Mouse (Mus musculus): ENCODE results near the gene Fnbp1.
A peak's percentile ranks its signal among the peaks of the same experiment; 100 is the strongest.

Fnbp1 gene

DNA sequence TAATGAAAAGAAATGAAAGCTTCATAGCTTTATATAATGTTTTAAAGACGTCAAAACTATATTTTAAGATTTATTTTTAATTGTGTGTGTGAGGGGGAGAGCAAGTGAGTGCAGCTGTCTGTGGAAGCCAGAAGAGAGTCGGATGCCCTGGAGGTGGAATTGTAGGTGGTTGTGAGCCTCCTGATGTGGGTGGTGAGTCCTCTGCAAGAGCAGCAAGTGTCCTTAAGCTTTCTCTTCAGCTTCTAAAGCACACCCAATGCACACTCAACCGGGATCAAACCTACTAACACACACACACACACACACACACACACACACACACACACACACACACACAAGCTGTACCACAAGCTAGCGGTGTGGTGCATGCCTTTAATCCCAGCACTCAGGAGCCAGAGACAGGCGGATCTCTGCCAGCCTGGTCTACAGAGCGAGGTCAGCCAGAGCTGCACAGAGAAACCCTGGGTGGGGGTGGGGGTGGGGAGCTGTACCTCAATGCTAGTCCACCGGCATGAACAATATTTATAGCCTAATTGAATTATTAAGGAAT lies 74.0 kb downstream of the Fnbp1 start:
- DNase-seq (ENCODE audit: low spot score): no peak

DNA sequence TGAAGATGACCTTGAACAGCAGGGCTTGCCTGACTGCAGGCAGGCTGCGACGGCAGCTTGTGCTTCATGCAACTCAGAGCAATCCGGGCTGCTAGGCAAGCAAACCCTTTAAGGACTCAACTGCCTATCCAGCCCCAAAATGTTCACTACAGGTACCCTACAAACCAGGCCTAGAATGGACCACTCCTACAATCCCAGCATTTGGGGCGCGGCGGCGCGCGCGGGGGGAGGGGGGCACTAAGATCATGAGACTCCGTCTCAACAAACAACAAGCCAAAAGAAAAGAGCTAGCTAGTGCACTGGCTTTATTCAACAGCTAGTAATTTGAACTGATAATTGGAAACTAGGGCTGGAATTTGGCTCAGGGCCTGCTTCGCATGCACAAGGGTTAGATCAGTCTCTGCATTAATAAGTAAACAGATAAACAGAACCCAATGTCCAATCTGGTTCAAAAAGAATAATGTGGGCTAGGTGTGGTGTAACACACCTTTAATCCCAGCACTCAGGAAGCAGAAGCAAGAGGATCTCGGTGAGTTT lies 74.7 kb downstream of the Fnbp1 start:
- DNase-seq (ENCODE audit: low spot score): no peak

DNA sequence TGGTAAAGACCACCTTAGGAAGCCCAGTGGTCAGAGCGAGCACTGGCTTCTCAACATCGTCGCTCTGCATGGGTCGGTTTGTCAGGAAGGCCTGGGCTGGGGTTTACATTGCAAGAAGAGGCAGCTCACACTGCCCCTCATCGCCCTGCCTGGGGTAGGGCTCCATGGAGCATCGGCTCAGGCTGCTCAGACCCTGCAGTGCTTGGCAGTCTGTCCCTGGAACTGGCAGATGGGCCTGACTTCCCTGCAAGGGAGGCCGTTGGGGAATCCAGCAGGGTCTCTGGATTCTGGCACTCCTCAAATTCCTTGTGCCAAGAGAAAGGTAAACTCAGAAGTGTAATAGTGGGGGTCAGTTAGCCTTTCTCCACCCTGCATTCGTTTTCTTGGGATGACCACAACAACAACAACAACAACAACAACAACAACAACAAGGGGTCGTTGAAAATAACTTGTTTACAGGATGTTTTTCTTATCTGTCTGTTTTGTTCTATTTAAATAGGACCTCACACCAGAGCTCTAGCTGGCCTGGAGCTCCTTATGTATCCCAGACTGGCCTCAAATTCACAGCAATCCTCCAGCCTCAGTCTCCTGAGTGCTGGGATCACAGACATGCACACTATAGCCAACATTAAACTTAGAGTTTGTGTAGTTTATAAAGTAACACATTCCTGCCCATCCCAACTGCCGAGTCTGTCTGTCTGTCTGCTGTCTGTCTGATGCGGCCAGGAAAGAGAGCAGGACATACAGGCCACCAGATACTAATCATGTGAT lies 75.6 kb downstream of the Fnbp1 start:
- no peak for DNase-seq (ENCODE audit: low spot score)

DNA sequence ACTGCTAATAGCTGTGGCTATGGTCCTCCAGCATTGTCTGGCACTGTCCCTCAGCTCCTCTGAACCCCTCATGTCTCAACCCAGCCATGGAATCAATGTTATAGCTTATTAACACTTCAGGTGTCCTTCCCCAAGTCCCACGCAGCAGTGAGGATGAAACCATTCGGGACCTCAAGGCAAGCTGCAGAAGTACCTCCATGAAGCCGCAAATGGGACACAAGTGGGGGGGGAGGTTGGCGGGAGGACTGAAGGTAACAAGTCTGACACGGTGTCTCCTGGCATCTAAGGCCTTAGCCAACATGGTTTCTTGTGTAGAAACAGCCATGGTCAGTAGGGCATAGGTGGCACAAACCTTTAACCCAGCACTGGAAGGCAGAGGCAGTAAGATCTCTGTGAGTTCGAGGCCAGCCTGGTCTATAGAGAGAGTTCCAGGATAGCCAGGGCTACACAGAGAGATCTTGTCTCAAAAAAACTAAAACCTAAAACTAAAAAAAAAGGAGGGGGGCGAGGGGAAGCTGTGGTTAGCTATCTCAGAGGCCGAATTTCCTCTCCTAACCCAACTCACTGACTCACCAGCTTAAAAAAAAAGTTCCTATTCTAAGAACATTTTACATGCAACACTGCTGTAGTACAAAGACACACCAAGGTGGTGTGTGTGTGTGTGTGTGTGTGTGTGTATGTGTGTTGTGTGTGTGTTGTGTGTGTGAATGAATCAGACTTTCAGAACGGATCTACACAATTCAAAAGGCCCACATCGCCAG lies 79.8 kb downstream of the Fnbp1 start:
- DNase-seq (ENCODE audit: low spot score): no peak

DNA sequence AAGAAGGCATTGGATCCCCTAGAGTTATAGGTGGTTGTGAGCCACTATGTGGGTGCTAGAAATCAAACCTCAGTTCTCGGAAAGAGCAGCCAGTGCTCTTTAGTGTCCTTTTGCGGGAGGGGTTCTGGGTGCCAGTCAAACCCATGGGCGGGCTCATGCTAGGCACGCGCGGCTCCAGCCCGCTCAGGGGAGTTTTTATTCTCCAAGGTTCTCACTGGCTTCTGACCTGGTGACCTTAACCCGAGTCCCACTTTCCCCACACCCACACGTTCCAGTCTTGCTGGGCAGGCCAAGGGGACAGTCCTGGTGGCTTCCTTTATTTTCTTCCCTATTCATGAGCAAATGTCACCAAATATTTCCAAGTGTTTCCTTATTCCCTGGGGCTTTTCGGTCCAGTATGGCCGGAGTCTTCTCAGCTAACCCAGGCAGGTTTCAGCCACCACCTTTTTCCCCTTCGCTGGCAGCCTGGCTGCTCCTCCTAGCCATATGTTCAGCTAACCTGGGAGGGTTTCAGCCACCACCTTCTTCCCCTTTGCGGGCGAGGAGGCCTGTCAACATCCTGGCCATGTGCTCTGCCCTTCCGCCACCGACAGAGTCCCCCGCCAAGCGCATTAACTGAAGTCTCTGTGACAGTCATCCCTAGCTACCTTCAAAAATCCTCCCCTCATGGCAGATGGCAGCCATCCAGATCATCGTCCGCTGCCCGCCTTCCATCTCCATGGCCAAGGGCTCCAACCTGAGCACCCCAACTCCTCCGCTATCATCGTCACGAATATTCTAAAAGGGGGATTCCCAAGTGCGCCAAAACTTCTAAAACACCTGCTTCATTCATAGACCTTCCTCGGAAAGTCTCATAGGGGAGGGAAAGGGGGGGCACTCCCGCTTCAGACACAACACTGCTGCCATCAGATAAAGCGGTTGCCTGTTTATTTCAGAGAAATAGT lies 80.7 kb downstream of the Fnbp1 start:
- DNase-seq (ENCODE audit: low spot score): peak; percentile 57

DNA sequence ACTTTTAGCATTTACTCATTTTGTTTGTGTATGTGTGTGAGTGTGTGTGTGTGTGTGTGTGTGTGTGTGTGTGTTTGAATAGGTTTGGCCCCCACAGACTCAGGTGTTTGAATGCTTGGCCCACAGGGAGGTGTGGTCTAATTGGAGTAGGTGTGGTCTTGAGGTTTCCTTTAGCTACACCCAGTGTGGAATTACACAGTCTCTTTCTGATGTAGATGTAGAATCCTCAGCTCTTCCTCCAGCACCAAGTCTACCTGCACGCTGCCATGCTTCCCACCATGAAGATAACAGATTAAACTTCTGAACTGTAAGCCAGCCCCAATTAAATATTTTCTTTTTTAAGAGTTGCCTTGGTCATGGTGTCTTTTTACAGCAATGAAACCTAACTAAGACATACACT lies 81.5 kb downstream of the Fnbp1 start:
- no peak for DNase-seq (ENCODE audit: low spot score)

DNA sequence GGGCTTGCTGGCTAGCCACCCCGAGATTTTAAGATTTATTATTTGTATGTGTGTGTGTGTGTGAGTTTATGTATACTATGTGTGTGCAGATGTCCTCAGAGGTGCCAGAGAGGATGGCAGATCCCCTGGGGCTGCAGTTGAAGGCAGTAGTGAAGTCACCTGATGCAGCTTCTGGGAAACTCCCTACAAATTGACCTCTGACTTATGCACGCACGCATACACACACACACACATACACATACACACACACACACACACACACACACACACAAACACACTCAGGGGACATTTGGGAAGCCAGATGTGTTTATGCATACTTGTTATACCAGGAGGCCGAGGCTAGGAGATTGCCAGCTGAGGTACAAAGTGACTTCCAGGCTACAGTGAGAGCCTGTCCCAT lies 83.4 kb downstream of the Fnbp1 start:
- DNase-seq (ENCODE audit: low spot score): no peak

DNA sequence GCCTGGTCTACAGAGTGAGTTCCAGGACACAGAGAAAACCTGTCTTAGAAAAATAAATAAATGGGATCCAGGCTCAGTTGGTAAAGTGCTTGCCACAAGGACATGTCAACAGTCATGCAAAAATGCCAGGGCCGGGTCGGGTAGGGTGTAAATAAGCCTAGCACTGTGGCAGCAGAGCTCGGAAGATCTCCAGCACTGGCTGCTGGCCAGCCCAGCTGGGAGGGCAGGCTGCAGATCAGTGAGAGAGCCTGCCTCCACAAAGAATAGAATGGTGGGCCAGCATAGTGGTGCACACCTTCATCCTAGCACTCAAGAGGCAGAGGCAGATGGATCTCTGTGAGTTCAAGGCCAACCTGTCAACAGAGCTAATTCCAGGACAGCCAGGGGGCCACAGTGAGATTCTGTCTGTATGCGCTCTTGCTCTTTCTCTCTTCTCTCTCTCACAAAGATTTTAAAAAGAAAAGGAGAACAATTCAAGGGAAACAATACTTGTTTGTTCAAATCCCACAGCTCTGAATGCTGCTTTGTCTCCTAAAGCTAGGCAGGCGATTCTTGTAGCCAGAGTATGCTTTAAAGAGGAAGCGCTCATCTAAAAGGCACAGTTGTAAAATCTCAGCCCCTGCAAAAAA lies 84.1 kb downstream of the Fnbp1 start:
- no peak for DNase-seq (ENCODE audit: low spot score)

DNA sequence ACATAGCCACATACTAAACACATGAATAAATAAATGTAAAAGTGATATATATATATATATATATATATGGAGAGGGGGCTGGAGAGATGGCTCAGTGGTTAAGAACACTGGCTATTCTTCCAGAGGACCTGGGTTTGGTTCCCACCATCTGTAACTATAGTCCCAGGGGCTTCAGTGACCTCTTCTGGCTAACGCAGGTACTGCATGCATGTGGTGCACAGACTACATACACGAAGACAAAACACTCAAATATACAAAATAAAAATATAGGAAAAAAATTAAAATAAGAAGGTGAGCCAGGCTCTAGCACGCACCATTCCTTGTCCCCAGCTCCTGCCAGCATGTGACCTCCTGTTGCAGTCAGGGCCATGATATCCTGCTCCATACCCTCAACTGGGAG lies 85.7 kb downstream of the Fnbp1 start:
- no peak for DNase-seq (ENCODE audit: low spot score)

DNA sequence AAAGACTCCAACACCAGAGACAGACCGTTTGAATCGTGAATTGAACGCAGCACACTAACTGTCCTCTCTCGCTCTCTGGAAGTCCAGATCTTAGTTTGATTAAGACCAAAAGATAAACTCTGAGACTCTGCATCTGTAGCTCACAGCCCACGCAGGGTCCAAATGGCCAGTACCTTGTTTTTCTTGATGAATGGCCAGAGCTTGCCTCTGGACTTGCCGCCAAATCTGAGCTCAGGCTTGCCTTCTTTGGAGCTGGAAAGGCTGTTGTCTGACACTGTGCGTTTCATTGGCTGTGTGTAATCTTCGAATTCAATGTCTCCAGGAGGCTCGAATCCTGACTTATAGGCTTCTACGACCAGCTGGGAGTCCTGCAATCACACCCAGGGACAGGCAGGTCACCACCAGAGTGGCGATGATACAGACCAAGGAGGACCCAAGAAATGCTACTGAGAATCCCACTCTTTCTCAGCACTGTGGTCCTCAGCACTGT lies 87.9 kb downstream of the Fnbp1 start:
- DNase-seq (ENCODE audit: low spot score): no peak

DNA sequence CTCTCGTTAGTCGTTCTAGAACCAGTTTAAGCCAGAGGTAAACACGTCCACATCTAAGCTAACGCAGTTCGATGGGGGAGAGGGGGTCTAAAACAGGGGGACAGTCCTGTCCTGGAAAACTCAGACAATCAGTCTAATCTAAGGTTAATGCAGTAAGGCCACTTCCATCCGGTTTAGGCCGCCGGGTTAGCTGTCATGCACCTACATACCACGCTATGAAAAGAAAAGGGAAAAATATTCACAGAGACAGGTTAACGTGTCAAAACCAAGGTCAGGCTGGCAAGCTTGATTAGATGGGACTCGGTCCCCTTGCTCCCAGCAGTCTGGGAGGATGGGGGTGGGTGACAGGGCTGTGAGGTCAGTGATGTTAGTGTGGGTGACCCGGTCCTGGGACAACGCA lies 88.4 kb downstream of the Fnbp1 start:
- no peak for DNase-seq (ENCODE audit: low spot score)

DNA sequence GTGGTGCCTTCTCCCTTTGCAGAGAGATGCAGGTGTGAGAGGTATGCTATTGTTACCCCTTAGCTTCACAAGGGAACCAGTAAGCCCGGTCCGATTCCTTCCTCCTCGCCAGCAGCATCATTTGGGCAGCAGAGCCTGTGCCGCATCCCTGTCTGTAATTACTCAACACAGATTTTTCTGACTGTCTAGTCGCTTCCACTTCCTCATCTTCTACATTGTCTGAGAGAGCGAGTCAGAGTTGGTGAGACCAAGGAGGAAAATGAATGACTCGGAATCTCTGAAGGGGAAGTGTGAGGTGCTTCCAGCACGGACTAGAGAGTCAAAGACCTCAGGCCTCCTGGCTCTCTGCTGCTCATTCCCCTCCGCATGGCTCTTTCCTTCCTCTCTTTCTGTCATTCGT lies 89.4 kb downstream of the Fnbp1 start:
- DNase-seq (ENCODE audit: low spot score): no peak

DNA sequence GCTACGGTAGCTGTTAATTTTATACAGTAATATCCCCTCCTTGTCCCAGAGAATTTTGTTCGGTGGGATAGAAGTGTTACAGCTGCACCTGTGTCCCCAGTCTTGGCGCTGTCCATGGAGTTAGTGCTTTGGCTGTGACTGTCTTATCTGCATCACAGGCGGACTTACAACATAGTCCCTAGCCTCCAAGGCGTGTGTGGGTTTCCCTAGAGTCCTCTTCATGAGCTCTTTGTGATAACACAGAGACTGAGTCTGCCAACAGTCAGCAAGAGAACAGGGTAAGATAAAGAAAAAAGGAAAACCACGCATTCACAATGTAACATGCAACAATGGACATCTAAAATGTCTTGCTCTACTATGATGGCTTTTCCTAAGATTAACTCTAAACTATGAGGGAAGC lies 93.8 kb downstream of the Fnbp1 start:
- no peak for DNase-seq (ENCODE audit: low spot score)

DNA sequence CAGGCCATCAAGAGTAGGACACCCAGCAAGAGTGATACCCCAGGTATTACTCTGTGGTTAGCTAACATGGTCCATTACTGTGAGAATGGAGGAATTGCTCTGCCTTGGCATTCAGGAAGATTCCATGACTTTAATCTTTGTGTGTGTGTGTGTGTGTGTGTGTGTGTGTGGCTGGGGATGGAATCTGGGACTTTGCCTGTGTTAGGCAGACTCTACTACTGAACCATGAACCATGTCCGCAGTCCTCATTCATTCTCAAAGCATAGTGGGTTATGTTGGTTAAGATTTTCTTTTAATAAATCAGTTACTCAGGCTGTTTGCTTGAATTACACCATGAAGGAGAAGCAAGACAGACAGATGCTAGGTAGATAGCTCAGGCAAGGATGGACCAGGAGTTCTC lies 98.0 kb downstream of the Fnbp1 start:
- DNase-seq (ENCODE audit: low spot score): no peak

DNA sequence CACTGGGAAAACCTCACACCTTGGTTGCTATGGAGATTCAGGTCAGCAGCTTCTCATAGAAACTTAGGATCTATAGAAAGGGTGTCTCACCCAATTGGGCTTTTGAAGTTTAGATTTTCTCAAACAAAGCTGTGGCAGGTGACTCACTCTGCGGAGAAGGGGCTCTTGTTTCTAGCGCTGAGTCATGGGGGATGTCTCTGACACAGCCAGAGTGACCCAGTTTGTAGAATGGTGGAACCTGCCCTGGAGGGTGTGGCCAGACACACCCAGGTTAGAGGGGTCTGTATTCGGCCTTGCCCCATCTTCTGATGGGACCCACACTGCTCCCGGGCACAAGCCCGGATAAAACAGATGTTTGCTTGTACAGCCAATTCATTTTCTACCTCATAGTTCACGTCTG lies 98.9 kb downstream of the Fnbp1 start:
- DNase-seq (ENCODE audit: low spot score): no peak

DNA sequence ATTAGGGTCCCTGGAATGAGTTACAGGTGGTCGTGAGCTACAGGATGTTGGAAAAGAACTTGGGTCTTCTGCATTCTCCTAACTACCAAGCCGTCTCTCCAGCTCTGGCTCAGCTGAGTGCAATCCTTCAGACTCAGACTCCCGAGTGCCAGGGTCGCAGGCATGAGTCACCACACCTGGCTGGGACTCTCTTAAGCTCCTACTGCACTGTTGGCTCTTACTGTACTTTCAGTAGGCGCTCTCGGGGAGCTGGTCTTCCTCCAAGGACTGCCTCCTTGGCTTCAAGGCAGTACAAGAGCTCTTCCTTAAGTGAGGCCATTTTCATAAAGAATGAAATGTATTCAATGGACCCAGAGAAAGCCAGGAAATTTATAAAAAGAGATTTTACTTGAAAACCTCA lies 100.4 kb downstream of the Fnbp1 start:
- DNase-seq (ENCODE audit: low spot score): no peak

DNA sequence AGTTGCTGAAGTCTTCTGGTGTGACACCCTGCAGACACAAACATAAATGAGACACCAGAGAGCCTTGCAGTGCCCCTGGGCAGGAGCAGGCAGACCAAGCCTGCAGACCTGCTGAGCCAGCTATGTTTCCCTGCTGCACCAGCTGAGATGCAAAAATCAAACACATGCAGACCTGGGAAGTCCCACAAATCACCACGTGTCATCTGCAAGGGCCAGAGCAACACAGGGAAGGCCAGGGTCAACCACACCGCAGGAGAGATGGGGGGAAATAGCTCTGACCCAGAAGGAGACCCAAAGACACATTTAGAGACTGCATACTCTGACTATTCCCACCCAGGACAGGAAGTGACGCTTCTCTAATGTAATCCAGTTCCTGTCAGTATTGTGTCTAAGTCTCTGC lies 101.3 kb downstream of the Fnbp1 start:
- DNase-seq (ENCODE audit: low spot score): no peak

DNA sequence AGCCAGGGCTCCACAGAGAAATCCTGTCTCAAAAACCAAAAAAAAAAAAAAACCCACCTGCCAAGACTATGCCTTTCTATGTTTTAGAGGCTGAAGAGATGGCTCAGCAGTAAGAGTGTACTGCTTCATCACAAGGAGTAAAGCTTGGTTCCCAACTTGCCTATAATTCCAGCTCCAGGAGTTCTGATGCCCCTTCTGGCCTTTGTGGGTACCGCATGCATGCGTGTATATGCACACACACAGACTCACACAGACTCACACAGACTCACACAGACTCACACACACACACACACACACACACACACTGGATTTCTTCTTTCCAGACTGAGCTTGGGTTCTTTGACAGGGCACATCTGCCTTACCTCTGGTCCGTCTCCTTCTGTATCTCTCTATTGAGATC lies 101.8 kb downstream of the Fnbp1 start:
- DNase-seq (ENCODE audit: low spot score): no peak

DNA sequence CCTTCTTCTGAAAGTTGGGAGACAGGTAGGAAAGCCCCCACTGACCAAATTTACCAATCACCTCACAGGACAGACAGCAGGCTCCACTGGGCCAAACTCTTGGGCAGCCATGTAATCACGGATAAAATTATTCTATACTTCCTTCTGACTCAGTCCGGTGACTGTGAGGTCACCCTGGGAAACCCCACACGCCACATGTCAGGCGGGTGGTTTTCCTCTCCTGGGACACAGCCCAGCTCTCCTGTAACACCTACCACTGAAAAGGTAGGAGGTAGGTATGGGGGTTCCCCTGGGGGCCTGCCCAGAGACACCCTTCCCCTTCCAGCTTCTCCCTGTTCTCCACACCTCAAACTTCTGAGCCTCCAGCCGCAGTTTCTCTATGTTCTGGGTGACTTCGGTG lies 105.0 kb downstream of the Fnbp1 start:
- peak; percentile 21 for DNase-seq (ENCODE audit: low spot score)

DNA sequence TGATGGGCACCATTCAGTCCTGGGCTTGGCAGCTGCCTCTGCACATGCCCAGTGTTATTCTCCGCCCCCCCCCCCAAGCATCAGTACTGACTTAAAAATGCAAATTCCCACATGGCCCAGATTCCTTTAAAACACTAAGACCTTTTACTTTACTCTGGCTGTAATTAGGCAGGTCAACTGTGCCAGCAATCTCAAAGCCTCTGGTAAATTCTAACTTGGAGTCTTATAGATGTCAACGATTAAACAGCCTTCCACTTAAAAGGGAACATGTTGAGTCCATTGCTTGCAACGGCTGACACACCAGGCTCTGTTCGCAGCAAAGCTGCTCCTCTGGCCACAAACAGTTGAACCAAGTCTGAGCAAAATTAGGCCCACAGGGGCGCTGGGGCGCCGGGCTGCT lies 109.8 kb downstream of the Fnbp1 start:
- DNase-seq (ENCODE audit: low spot score): no peak

DNA sequence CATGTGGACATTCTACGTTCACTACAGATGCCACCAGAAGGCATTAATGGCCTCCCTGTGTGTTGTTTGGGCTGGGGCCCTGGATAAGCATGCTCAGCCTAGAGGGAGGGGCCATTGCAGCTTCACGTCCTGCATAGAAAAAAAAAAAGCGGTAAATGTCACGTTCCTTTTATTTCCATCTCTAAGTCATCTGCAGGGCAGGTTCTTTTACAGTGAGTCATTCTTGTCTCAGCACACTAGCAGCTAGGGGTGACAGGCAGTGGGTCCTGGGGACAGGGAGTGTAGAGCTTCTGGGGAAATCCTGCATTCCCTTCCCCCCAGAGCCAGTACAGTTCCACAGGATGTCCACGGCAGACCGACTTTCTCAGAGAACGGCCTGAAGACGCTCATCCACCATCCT lies 115.2 kb downstream of the Fnbp1 start:
- DNase-seq (ENCODE audit: low spot score): no peak

Measured in spleen, adult 12 weeks (tissue).